Mouse (Mus musculus): ENCODE results near the gene Pam16.

Pam16 gene

DNA sequence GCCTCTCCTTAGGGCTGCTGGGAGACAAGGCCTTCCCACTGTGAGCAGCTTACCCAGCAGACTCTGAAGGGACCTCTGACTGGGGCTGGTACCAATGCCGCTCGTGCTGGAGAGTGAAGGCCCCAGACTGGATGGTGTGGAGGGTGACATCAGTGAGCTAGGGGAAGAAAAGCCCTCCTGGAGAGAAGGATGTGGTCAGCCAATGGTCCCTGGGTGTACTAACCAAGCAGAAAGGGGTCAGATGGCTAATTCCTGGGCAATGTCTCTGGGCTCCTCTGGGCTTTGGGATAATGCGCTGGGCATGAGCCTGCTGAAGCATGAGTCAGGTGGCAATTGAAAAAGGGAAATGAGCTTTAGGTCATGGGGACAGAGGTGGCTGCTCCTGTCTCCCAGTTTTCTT, 8.9 kb upstream of the Pam16 start:
- TF ChIP-seq NANOG (IDR thresholded peaks at IDR 0.05; ENCODE audit: borderline replicate concordance, low read length): no peak
- no peaks in the 10 kb centered on the region for H3K9me3 ChIP-seq (ENCODE audit: low read length)
- H3K4me3 ChIP-seq (replicated peaks; ENCODE audit: low read length): no peak overlapping the region
- H3K4me1 ChIP-seq (replicated peaks; ENCODE audit: low read depth, low read length): peaks cover 66% of the 10 kb centered on the region
- H3K36me3 ChIP-seq (ENCODE audit: insufficient read depth, low read length): peaks cover 65% of the 10 kb centered on the region
- no peaks in the 10 kb centered on the region for H3K27me3 ChIP-seq (ENCODE audit: insufficient read depth, low read length)

DNA sequence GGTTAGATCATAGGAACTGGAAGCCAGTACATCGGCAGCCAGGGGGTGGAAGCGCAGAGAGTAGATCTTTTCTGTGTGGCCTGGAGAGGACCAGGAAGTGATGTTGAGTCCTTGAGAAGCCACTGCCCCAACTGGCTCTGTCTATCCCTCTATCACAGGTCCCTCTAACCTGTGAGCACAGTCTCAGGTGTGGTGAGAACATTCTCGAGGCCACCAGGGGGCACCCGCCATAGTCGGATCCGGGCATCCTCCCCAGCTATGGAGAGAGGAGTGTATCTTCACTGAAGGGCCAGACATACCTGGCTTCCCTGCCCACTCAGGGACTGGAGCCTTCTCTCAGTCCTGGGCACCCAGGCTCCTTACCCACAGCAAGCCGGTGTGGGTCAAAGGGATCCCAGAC, 7.3 kb upstream of the Pam16 start:
- H3K36me3 ChIP-seq (ENCODE audit: insufficient read depth, low read length): peaks cover 76% of the 10 kb centered on the region
- H3K4me3 ChIP-seq (replicated peaks; ENCODE audit: low read length): no peak overlapping the region
- H3K27me3 ChIP-seq (ENCODE audit: insufficient read depth, low read length): no peaks in the 10 kb centered on the region
- peaks cover 82% of the 10 kb centered on the region for H3K4me1 ChIP-seq (replicated peaks; ENCODE audit: low read depth, low read length)
- no peak for TF ChIP-seq POU5F1 (IDR thresholded peaks at IDR 0.05; ENCODE audit: borderline replicate concordance, low read length)
- no peak for TF ChIP-seq NANOG (IDR thresholded peaks at IDR 0.05; ENCODE audit: borderline replicate concordance, low read length)
- TF ChIP-seq CTCF (conservative IDR thresholded peaks at IDR 0.05; ENCODE audit: low read length): peak; percentile 47
- no peaks in the 10 kb centered on the region for H3K9me3 ChIP-seq (ENCODE audit: low read length)

DNA sequence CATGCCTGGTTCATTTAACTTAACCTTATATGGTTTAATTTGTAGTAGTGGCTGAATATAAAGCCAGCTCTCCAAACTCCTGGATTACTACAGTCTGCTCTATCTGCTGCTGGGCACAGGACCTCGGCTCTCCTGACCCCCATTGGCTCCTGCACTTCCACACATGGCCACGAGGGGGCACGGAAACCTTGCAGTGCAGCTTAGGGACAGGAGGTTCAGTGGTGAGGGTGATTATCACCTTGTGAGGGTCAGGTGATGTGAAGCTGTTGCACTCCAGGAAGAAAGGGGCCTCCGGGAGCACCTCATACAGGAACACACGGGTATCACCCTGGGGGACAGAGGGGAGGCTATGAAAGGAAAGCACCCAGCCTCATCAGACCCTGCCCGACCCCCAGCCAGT, 5.2 kb upstream of the Pam16 start:
- H3K4me1 ChIP-seq (replicated peaks; ENCODE audit: low read depth, low read length): peaks cover 83% of the 10 kb centered on the region
- no peaks in the 10 kb centered on the region for H3K27me3 ChIP-seq (ENCODE audit: insufficient read depth, low read length)
- no peak for TF ChIP-seq POU5F1 (IDR thresholded peaks at IDR 0.05; ENCODE audit: borderline replicate concordance, low read length)
- TF ChIP-seq NANOG (IDR thresholded peaks at IDR 0.05; ENCODE audit: borderline replicate concordance, low read length): no peak
- TF ChIP-seq CTCF (conservative IDR thresholded peaks at IDR 0.05; ENCODE audit: low read length): peak; percentile 99
- peaks cover 74% of the 10 kb centered on the region for H3K36me3 ChIP-seq (ENCODE audit: insufficient read depth, low read length)
- no peak overlapping the region for H3K4me3 ChIP-seq (replicated peaks; ENCODE audit: low read length)
- no peaks in the 10 kb centered on the region for H3K9me3 ChIP-seq (ENCODE audit: low read length)

DNA sequence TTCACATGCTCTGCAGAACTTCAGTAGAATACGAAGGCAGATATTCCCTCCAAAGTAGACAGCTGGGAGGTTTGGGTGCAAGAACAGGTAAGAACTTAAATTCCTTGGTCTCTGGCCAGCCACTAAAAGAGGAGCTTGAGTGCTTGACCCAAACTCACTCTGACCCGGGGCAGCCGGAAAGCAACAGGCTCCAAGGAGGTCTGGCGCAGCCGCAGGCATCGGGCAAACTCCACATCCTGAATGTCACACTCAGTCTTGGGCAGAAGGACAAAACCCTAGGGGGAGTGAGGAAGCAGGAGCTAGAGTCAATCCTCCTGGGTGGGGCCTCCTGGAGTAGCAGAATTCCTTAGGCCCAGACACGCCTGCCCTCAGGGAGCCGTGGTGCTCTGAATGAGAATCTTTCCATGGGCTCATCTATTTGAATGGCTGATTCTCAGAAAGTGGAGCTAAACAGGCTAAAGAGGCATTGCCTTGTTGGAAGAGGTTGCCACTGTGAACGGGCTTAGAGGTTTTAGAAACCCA, 4.2 kb upstream of the Pam16 start:
- Histone ChIP-seq H3K4me1 (replicated peaks; ENCODE audit: low read depth, low read length) (peaks cover 78% of the 10 kb centered on the region), H3K36me3 (ENCODE audit: insufficient read depth, low read length) (peaks cover 64% of the 10 kb centered on the region), H3K9me3 (ENCODE audit: low read length) (no peaks in the 10 kb centered on the region), H3K27me3 (ENCODE audit: insufficient read depth, low read length) (no peaks in the 10 kb centered on the region), H3K4me3 (replicated peaks; ENCODE audit: low read length) (no peak overlapping the region)
- TF ChIP-seq NANOG (IDR thresholded peaks at IDR 0.05; ENCODE audit: borderline replicate concordance, low read length): no peak
- TF ChIP-seq CTCF (conservative IDR thresholded peaks at IDR 0.05; ENCODE audit: low read length): no peak
- TF ChIP-seq POU5F1 (IDR thresholded peaks at IDR 0.05; ENCODE audit: borderline replicate concordance, low read length): no peak

DNA sequence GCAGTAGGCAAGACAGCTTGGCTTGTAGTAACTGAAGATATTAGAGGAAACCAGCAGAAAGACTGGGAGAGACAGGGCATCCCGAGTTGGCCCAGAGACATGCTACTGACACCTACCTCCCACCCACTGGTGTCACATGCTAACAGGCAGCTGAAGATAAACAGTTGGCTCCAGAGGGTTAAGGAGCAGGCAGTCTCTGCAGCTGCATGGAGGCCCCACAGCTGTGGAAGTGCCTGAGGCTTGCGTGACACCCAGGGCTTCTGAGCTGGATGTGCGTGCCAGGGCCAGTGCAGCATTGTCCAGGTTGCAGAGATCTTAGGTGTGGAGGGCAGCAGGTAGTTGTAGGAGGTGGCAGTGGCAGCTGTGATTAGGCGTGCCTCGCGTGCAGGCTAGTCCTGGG, 2.3 kb upstream of the Pam16 start:
- H3K36me3 ChIP-seq (ENCODE audit: insufficient read depth, low read length): peaks cover 68% of the 10 kb centered on the region
- no peaks in the 10 kb centered on the region for H3K27me3 ChIP-seq (ENCODE audit: insufficient read depth, low read length)
- peaks cover 78% of the 10 kb centered on the region for H3K4me1 ChIP-seq (replicated peaks; ENCODE audit: low read depth, low read length)
- no peaks in the 10 kb centered on the region for H3K9me3 ChIP-seq (ENCODE audit: low read length)
- no peak overlapping the region for H3K4me3 ChIP-seq (replicated peaks; ENCODE audit: low read length)
- TF ChIP-seq NANOG (IDR thresholded peaks at IDR 0.05; ENCODE audit: borderline replicate concordance, low read length) (no peak), CTCF (conservative IDR thresholded peaks at IDR 0.05; ENCODE audit: low read length) (no peak), POU5F1 (IDR thresholded peaks at IDR 0.05; ENCODE audit: borderline replicate concordance, low read length) (no peak)

DNA sequence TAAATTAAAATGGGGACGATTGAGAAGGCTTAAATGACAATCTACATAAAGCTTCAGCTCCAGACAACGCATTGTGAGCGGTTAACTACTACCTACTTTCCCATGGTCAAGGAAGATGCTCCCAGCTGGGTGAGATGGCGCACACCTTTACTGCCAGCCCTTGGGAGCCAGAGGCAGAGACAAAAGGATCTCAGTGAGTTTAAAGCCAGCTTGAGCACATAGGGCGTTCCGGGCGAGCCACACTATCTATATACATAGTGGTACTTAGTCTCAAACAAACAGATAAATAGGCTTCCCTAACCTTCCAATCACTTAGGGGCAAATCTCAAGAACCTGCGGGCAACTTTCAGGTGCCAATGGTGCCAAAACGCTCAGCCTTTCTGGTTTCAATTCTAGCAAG, 714 bp downstream of the Pam16 start:
- TF ChIP-seq POU5F1 (IDR thresholded peaks at IDR 0.05; ENCODE audit: borderline replicate concordance, low read length): no peak
- no peak for TF ChIP-seq CTCF (conservative IDR thresholded peaks at IDR 0.05; ENCODE audit: low read length)
- no peak for TF ChIP-seq NANOG (IDR thresholded peaks at IDR 0.05; ENCODE audit: borderline replicate concordance, low read length)
- H3K4me1 ChIP-seq (replicated peaks; ENCODE audit: low read depth, low read length): peaks cover 82% of the 10 kb centered on the region
- H3K27me3 ChIP-seq (ENCODE audit: insufficient read depth, low read length): no peaks in the 10 kb centered on the region
- peaks cover 58% of the 10 kb centered on the region for H3K36me3 ChIP-seq (ENCODE audit: insufficient read depth, low read length)
- peak overlapping the region; percentile 92 for H3K4me3 ChIP-seq (replicated peaks; ENCODE audit: low read length)
- no peaks in the 10 kb centered on the region for H3K9me3 ChIP-seq (ENCODE audit: low read length)

DNA sequence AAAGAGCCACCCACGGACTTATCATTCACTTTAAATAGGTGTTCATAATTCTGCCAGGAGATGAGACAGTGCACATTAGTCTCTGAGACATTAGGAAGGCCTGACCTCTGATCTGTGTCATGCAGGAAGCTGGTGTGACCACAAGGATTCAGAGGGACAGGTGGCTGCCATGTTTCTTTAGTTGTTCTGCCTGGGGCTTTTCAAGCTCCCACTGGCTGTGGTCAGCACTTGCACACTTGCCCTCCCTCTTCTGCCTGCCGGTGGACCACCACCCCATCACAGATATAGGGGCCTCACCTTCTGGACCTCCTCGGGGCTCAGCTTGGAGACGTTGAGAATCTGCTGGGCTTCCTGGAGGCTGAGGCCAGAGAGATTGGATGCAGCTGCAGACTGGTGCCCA, 8.0 kb downstream of the Pam16 start:
- H3K9me3 ChIP-seq (ENCODE audit: low read length): no peaks in the 10 kb centered on the region
- H3K27me3 ChIP-seq (ENCODE audit: insufficient read depth, low read length): no peaks in the 10 kb centered on the region
- H3K36me3 ChIP-seq (ENCODE audit: insufficient read depth, low read length): peaks cover 88% of the 10 kb centered on the region
- TF ChIP-seq POU5F1 (IDR thresholded peaks at IDR 0.05; ENCODE audit: borderline replicate concordance, low read length) (no peak), CTCF (conservative IDR thresholded peaks at IDR 0.05; ENCODE audit: low read length) (no peak), NANOG (IDR thresholded peaks at IDR 0.05; ENCODE audit: borderline replicate concordance, low read length) (no peak)
- H3K4me3 ChIP-seq (replicated peaks; ENCODE audit: low read length): no peak overlapping the region
- H3K4me1 ChIP-seq (replicated peaks; ENCODE audit: low read depth, low read length): peaks cover 77% of the 10 kb centered on the region

DNA sequence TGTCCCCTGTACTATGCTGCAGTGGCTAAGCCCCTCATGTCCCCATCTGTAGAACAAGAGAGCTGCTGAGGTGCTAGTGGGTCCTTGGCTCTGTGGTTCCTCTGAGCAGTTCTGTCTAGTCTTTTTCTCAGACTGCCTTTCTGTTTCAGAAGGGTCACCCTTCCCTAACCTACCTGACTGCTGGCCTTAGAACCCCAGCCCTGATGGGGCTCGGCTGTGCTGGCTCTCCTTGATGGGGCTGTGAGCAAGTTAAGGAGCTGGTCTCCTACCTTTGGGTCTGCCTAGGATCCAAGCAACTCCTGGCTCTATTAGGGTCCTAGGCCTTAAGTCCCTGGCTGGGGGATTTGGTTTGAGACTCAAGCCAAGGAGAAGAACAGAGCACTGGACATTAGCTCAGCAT, 9.5 kb downstream of the Pam16 start:
- Histone ChIP-seq H3K4me3 (replicated peaks; ENCODE audit: low read length) (no peak overlapping the region), H3K27me3 (ENCODE audit: insufficient read depth, low read length) (no peaks in the 10 kb centered on the region), H3K4me1 (replicated peaks; ENCODE audit: low read depth, low read length) (peaks cover 78% of the 10 kb centered on the region), H3K36me3 (ENCODE audit: insufficient read depth, low read length) (peaks cover 96% of the 10 kb centered on the region), H3K9me3 (ENCODE audit: low read length) (no peaks in the 10 kb centered on the region)
- no peak for TF ChIP-seq POU5F1 (IDR thresholded peaks at IDR 0.05; ENCODE audit: borderline replicate concordance, low read length)
- TF ChIP-seq CTCF (conservative IDR thresholded peaks at IDR 0.05; ENCODE audit: low read length): no peak
- TF ChIP-seq NANOG (IDR thresholded peaks at IDR 0.05; ENCODE audit: borderline replicate concordance, low read length): no peak

DNA sequence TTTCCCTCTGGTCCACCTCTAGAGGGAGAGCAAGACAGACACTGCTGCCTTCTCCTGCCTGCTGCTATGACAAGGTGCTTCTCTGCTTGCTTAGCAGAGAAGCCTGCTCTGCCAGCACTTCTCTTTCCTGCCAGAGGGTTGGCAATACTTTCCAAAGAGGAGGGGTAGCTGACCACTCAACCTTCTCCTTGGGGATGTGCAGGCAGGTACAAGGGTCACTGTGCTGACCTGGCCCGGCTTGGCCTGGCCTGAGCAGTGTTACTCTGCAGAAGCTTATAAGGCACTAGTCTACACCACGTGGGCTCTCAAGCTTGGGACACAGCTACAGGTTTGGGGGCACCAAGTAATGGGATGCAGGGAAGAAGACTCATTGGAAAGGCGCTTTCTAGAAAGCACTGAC, 10.1 kb downstream of the Pam16 start:
- Histone ChIP-seq H3K36me3 (ENCODE audit: insufficient read depth, low read length) (peaks cover 97% of the 10 kb centered on the region), H3K27me3 (ENCODE audit: insufficient read depth, low read length) (no peaks in the 10 kb centered on the region), H3K9me3 (ENCODE audit: low read length) (no peaks in the 10 kb centered on the region), H3K4me1 (replicated peaks; ENCODE audit: low read depth, low read length) (peaks cover 78% of the 10 kb centered on the region), H3K4me3 (replicated peaks; ENCODE audit: low read length) (no peak overlapping the region)
- TF ChIP-seq CTCF (conservative IDR thresholded peaks at IDR 0.05; ENCODE audit: low read length): no peak
- TF ChIP-seq POU5F1 (IDR thresholded peaks at IDR 0.05; ENCODE audit: borderline replicate concordance, low read length): no peak
- TF ChIP-seq NANOG (IDR thresholded peaks at IDR 0.05; ENCODE audit: borderline replicate concordance, low read length): no peak
